Mouse (Mus musculus): ENCODE results near the gene Rexo2.

GRCm38 (mm10) chr9:48427176-48427575 is 53.2 kb downstream of the Rexo2 start:
- TF ChIP-seq EP300 (IDR thresholded peaks at IDR 0.05; ENCODE audit: low read depth in 1 of 2, low read length in 2 of 2) (no peak), CTCF (IDR thresholded peaks at IDR 0.05 in 2 of 3, conservative IDR thresholded peaks at IDR 0.05 in 1 of 3; ENCODE audit: control insufficient read depth in 1 of 3, insufficient read depth in 1 of 3, low read depth in 2 of 3, low read length in 3 of 3, poor library complexity in 1 of 3, severe bottlenecking in 1 of 3) (no peak), E2F4 (IDR thresholded peaks at IDR 0.05; ENCODE audit: borderline replicate concordance, low read depth, low read length) (no peak), NELFE (IDR thresholded peaks at IDR 0.05; ENCODE audit: low read depth, low read length) (no peak), POLR2A (IDR thresholded peaks at IDR 0.05; ENCODE audit: control insufficient read depth in 1 of 2, insufficient read depth in 1 of 2, low read depth in 1 of 2, low read length in 2 of 2, poor library complexity in 1 of 2) (no peak), KAT2A (conservative IDR thresholded peaks at IDR 0.05; ENCODE audit: low read depth, low read length) (no peak), USF1 (IDR thresholded peaks at IDR 0.05; ENCODE audit: low read depth, low read length) (no peak), MEF2A (IDR thresholded peaks at IDR 0.05; ENCODE audit: extremely low read depth, insufficient replicate concordance, low read depth, low read length, poor library complexity, severe bottlenecking) (no peak), GATA1 (IDR thresholded peaks at IDR 0.05; ENCODE audit: low read depth, low read length) (no peak), TCF12 (IDR thresholded peaks at IDR 0.05; ENCODE audit: low read depth, low read length) (no peak), USF2 (IDR thresholded peaks at IDR 0.05; ENCODE audit: borderline replicate concordance in 1 of 2, insufficient read depth in 1 of 2, low read depth in 1 of 2, low read length in 2 of 2) (no peak), MAFK (IDR thresholded peaks at IDR 0.05; ENCODE audit: borderline replicate concordance, low read depth, low read length) (no peak), MAZ (IDR thresholded peaks at IDR 0.05; ENCODE audit: low read depth, low read length) (no peak), JUND (IDR thresholded peaks at IDR 0.05; ENCODE audit: low read depth, low read length) (no peak)

Measured in MEL (cell line).